Mouse (Mus musculus): ENCODE measurements around the gene Ehd1. TPM values are rescaled to one million over a fixed set of nuclear protein-coding genes. Genes with fewer than 3 reads are reported as not detected.

The Ehd1 gene
- total RNA-seq, 2 experiments from 2014 or later = 101 to 107 TPM

Small RNA genes lying within 50 kb of the gene (microRNA-seq; reads per million reads assigned to microRNA genes)
- 18.2 to 48.6 reads per million in 2 experiments for gene Mir192
- 20.5 to 34.0 reads per million in 2 experiments for gene Mir194-2
- 0.76 to 1.1 reads per million in 2 experiments for gene Mir6989

Other genes with a start within 250 kb of the Ehd1 start
- gene Syvn1, start 230.1 kb upstream of the Ehd1 start, total RNA-seq (2021) = 10 to 100 TPM; 21.1 to 21.3 TPM
- 10 to 100 TPM; 42.2 to 47.2 TPM for gene Mrpl49, start 218.9 kb upstream of the Ehd1 start, total RNA-seq (2021)
- 100 to 1,000 TPM; 613 to 618 TPM for gene Fau, start 218.9 kb upstream of the Ehd1 start, total RNA-seq (2021)
- 10 to 100 TPM; 11.1 to 11.2 TPM for gene Znhit2, start 215.5 kb upstream of the Ehd1 start, total RNA-seq (2021)
- 1 to 10 TPM; 2.1 to 3.0 TPM for gene Tm7sf2, start 208.4 kb upstream of the Ehd1 start, total RNA-seq (2021)
- gene Vps51, start 199.5 kb upstream of the Ehd1 start, total RNA-seq (2021) = 10 to 100 TPM; 20.9 to 22.2 TPM
- gene Tmem262, start 196.7 kb upstream of the Ehd1 start, total RNA-seq (2021) = not detected
- gene Gm28374, start 194.5 kb upstream of the Ehd1 start, total RNA-seq (2021) = under 1 TPM in 1 of 2 experiments, not detected in 1; 0.47 TPM
- 10 to 100 TPM; 15.5 to 16.1 TPM for gene Zfpl1, start 191.8 kb upstream of the Ehd1 start, total RNA-seq (2021)
- gene Cdca5, start 191.7 kb upstream of the Ehd1 start, total RNA-seq (2021) = under 1 TPM in 1 of 2 experiments, not detected in 1; 0.21 TPM
- gene AC131692.1, start 182.3 kb upstream of the Ehd1 start, total RNA-seq (2021) = not detected
- gene Naaladl1, start 170.9 kb upstream of the Ehd1 start, total RNA-seq (2021) = not detected
- 10 to 100 TPM in 1 of 2 experiments, 1 to 10 TPM in 1; 9.2 to 10.0 TPM for gene Sac3d1, start 158.1 kb upstream of the Ehd1 start, total RNA-seq (2021)
- gene Snx15, start 148.4 kb upstream of the Ehd1 start, total RNA-seq (2021) = 10 to 100 TPM; 13.9 to 15.2 TPM
- 1 to 10 TPM in 1 of 2 experiments, under 1 TPM in 1; 0.54 to 2.7 TPM for gene Batf2, start 135.7 kb upstream of the Ehd1 start, total RNA-seq (2021)
- 10 to 100 TPM; 66.4 to 72.1 TPM for gene Arl2, start 135.2 kb upstream of the Ehd1 start, total RNA-seq (2021)
- gene Majin, start 92.3 kb upstream of the Ehd1 start, total RNA-seq (2021) = not detected
- not detected for gene Gpha2, start 50.3 kb upstream of the Ehd1 start, total RNA-seq (2021)
- gene Ppp2r5b, start 40.9 kb upstream of the Ehd1 start, total RNA-seq (2021) = 10 to 100 TPM; 32.2 to 32.5 TPM
- 10 to 100 TPM; 21.5 to 22.1 TPM for gene Atg2a, start 35.1 kb upstream of the Ehd1 start, total RNA-seq (2021)
- 10 to 100 TPM; 13.8 TPM for gene Cdc42bpg, start 29.7 kb downstream of the Ehd1 start, total RNA-seq (2021)
- gene Men1, start 58.3 kb downstream of the Ehd1 start, total RNA-seq (2021) = 10 to 100 TPM; 13.3 to 14.0 TPM
- 10 to 100 TPM; 30.7 to 43.0 TPM for gene Map4k2, start 64.4 kb downstream of the Ehd1 start, total RNA-seq (2021)
- 10 to 100 TPM; 66.5 to 94.7 TPM for gene Sf1, start 87.0 kb downstream of the Ehd1 start, total RNA-seq (2021)
- gene Pygm, start 107.7 kb downstream of the Ehd1 start, total RNA-seq (2021) = 1,000 to 10,000 TPM; 1,224 to 1,269 TPM
- gene Rasgrp2, start 122.6 kb downstream of the Ehd1 start, total RNA-seq (2021) = 10 to 100 TPM; 37.7 to 53.4 TPM
- 1 to 10 TPM; 4.3 to 4.8 TPM for gene Nrxn2, start 142.0 kb downstream of the Ehd1 start, total RNA-seq (2021)

Data from heart, adult 18-20 months (tissue).